ENCODE assay signal across 27 mouse cellular contexts in genomic region chr3:116076739-116077138, GRCm38 (mm10).
"Had no signal": no experiment of that assay in that cellular context is flagged by ENCODE, and none has a peak within 500 bp of the region (broad histone marks: within the 10 kb centered on the region; RNA-seq: fewer than 3 reads in every experiment).

No protein-coding gene starts in this region.

- H3K27ac ChIP-seq: gastrocnemius, adult 2 months; heart, embryonic 10.5 days; hindbrain, embryonic 10.5 days; hindbrain, embryonic 12.5 days; hindbrain, embryonic 14.5 days; intestine, embryonic 15.5 days; kidney, embryonic 15.5 days; kidney, postnatal 0 days; limb, embryonic 13.5 days; limb, embryonic 15.5 days; liver, embryonic 12.5 days had no signal

- H3K4me2 ChIP-seq: heart, embryonic 12.5 days; hindbrain, embryonic 12.5 days; hindbrain, embryonic 14.5 days; intestine, embryonic 15.5 days; kidney, embryonic 15.5 days; limb, embryonic 13.5 days; limb, embryonic 15.5 days; liver, embryonic 12.5 days had no signal

- DNase-seq: gastrocnemius, adult 2 months; gastrocnemius, postnatal 10 days; gastrocnemius, postnatal 25 days; heart, adult 18-20 months; heart, postnatal 10 days; heart, postnatal 4 days; kidney, adult 11 months; kidney, adult 2 months; kidney, adult 9 months; kidney, postnatal 14 days; kidney, postnatal 36 days; layer of hippocampus, adult 9-11 months; layer of hippocampus, postnatal 36 days; left cerebral cortex, postnatal 4 days had no signal

- H3K27me3 ChIP-seq: heart, embryonic 12.5 days; hindbrain, embryonic 12.5 days; intestine, embryonic 15.5 days; kidney, embryonic 15.5 days; limb, embryonic 13.5 days; limb, embryonic 15.5 days; liver, embryonic 12.5 days had no signal

- H3K36me3 ChIP-seq: heart, embryonic 10.5 days; heart, embryonic 12.5 days; hindbrain, embryonic 10.5 days; hindbrain, embryonic 12.5 days; intestine, embryonic 15.5 days; kidney, embryonic 15.5 days; limb, embryonic 13.5 days; limb, embryonic 15.5 days; liver, embryonic 12.5 days had no signal

- H3K9me3 ChIP-seq: heart, embryonic 10.5 days; heart, embryonic 12.5 days; hindbrain, embryonic 10.5 days; hindbrain, embryonic 12.5 days; intestine, embryonic 15.5 days; kidney, embryonic 15.5 days; limb, embryonic 13.5 days; limb, embryonic 15.5 days; liver, embryonic 12.5 days had no signal

- H3K4me3 ChIP-seq: gastrocnemius, adult 2 months; heart, embryonic 10.5 days; heart, embryonic 12.5 days; hindbrain, embryonic 10.5 days; hindbrain, embryonic 12.5 days; intestine, embryonic 15.5 days; kidney, embryonic 15.5 days; limb, embryonic 13.5 days; limb, embryonic 15.5 days; liver, embryonic 12.5 days had no signal

- H3K9ac ChIP-seq: heart, embryonic 12.5 days; hindbrain, embryonic 12.5 days; hindbrain, embryonic 14.5 days; intestine, embryonic 15.5 days; kidney, embryonic 15.5 days; limb, embryonic 13.5 days; limb, embryonic 15.5 days; liver, embryonic 12.5 days had no signal

- ATAC-seq: hindbrain, embryonic 16.5 days; inflammation-experienced regulatory T-cells, adult 6 months; intestine, embryonic 15.5 days; liver, embryonic 12.5 days had no signal

- H3K4me1 ChIP-seq: hindbrain, embryonic 10.5 days; hindbrain, embryonic 12.5 days; limb, embryonic 15.5 days; liver, embryonic 12.5 days had no signal
